ENCODE assay signal across 24 mouse cellular contexts in genomic region chr11:113505551-113506160, GRCm38 (mm10).
A peak's percentile ranks its signal among the peaks of the same experiment; 100 is the strongest.
DNase-seq lines count a peak whose midpoint lies in the region; ATAC-seq and TF ChIP-seq lines count a peak whose summit lies in the region.
"Had no signal": no experiment of that assay in that cellular context is flagged by ENCODE, and none has a peak within 500 bp of the region (broad histone marks: within the 10 kb centered on the region; RNA-seq: fewer than 3 reads in every experiment).

No protein-coding gene starts in this region.

- H3K27me3 ChIP-seq in liver, postnatal 0 days (ENCODE audit: insufficient read depth, low read length): no peaks in the 10 kb centered on the region
- H3K27me3 ChIP-seq in intestine, postnatal 0 days (replicated peaks; ENCODE audit: control insufficient read depth, insufficient read depth, low read length): no peaks in the 10 kb centered on the region
- H3K27me3 ChIP-seq in lung, postnatal 0 days (replicated peaks; ENCODE audit: insufficient read depth, low read length): no peaks in the 10 kb centered on the region
- no peaks in the 10 kb centered on the region for H3K27me3 ChIP-seq in stomach, embryonic 15.5 days (replicated peaks)
- H3K27me3 ChIP-seq: embryonic facial prominence, embryonic 15.5 days; heart, embryonic 15.5 days; lung, embryonic 15.5 days; midbrain, embryonic 12.5 days; neural tube, embryonic 12.5 days; Patski had no signal

- intact Hi-C loops in left cerebral cortex, postnatal 4 days (cut with DNase I): no loop called here

- no peaks in the 10 kb centered on the region for H3K4me1 ChIP-seq in liver, postnatal 0 days (ENCODE audit: insufficient read depth)
- H3K4me1 ChIP-seq in intestine, postnatal 0 days (replicated peaks; ENCODE audit: control insufficient read depth, insufficient read depth, low read length): no peaks in the 10 kb centered on the region; the same call in none of the 2 replicates
- no peaks in the 10 kb centered on the region for H3K4me1 ChIP-seq in lung, postnatal 0 days (ENCODE audit: insufficient read depth, low read depth, low read length)
- H3K4me1 ChIP-seq in stomach, embryonic 15.5 days: 0 out of 2 replicates have a peak, but pooled peaks cover 2% of the 10 kb centered on the region
- H3K4me1 ChIP-seq: embryonic facial prominence, embryonic 15.5 days; lung, embryonic 15.5 days had no signal

- 68% methylated on average over 12 of the region's 12 CpGs for WGBS in liver, postnatal 0 days (ENCODE audit: insufficient replicate concordance)
- 43% methylated on average over 12 of the region's 12 CpGs for WGBS in intestine, postnatal 0 days
- WGBS in lung, postnatal 0 days: 61% methylated on average over 12 of the region's 12 CpGs
- 75% methylated on average over 12 of the region's 12 CpGs for WGBS in stomach, embryonic 15.5 days

- H3K4me2 ChIP-seq in liver, postnatal 0 days (ENCODE audit: low read depth, low read length): no peak overlapping the region
- H3K4me2 ChIP-seq in intestine, postnatal 0 days (replicated peaks; ENCODE audit: low read depth): no peak overlapping the region
- H3K4me2 ChIP-seq in lung, postnatal 0 days (replicated peaks; ENCODE audit: low read depth, low read length): no peak overlapping the region
- no peak overlapping the region for H3K4me2 ChIP-seq in stomach, embryonic 15.5 days
- H3K4me2 ChIP-seq: embryonic facial prominence, embryonic 15.5 days; heart, embryonic 15.5 days; lung, embryonic 15.5 days; midbrain, embryonic 12.5 days; neural tube, embryonic 12.5 days had no signal

- peak; percentile 72 for DNase-seq in liver
- no peak for DNase-seq in liver, postnatal 0 days
- DNase-seq in lung, postnatal 0 days (ENCODE audit: low spot score): peak; percentile 68
- DNase-seq in cerebellum, postnatal 4 days (ENCODE audit: low spot score in 2 of 2): no peak
- DNase-seq in left cerebral cortex, postnatal 4 days: no peak
- no peak for DNase-seq in heart, adult 18-20 months
- DNase-seq: adrenal gland, postnatal 14 days; cerebellum, adult 11-12 months; cerebellum, postnatal 25 days; gastrocnemius, postnatal 14 days; kidney, adult 9 months; kidney, postnatal 36 days; right cerebral cortex, adult 18-20 months; spleen, adult 18-20 months; thymus, adult 2 months had no signal

- no peak for TF ChIP-seq CTCF in liver, postnatal 0 days (IDR thresholded peaks at IDR 0.05; ENCODE audit: low read depth)
- no peak; the same call in 1 of the 2 replicates for TF ChIP-seq CTCF in intestine, postnatal 0 days (IDR thresholded peaks at IDR 0.05; ENCODE audit: low read depth)
- TF ChIP-seq CTCF in lung, postnatal 0 days (IDR thresholded peaks at IDR 0.05): no peak

- no peak overlapping the region for H3K9ac ChIP-seq in liver, postnatal 0 days (replicated peaks)
- no peak overlapping the region for H3K9ac ChIP-seq in intestine, postnatal 0 days (ENCODE audit: low read depth, low read length)
- H3K9ac ChIP-seq in lung, postnatal 0 days (replicated peaks; ENCODE audit: low read depth): no peak overlapping the region
- H3K9ac ChIP-seq in stomach, embryonic 15.5 days: no peak overlapping the region
- H3K9ac ChIP-seq: embryonic facial prominence, embryonic 15.5 days; heart, embryonic 15.5 days; lung, embryonic 15.5 days; midbrain, embryonic 12.5 days; neural tube, embryonic 12.5 days had no signal

- no peak overlapping the region for H3K4me3 ChIP-seq in liver, postnatal 0 days (ENCODE audit: low read depth, low read length)
- no peak overlapping the region for H3K4me3 ChIP-seq in intestine, postnatal 0 days (ENCODE audit: low read depth, low read length)
- no peak overlapping the region for H3K4me3 ChIP-seq in lung, postnatal 0 days (ENCODE audit: low read depth, low read length)
- H3K4me3 ChIP-seq in stomach, embryonic 15.5 days (replicated peaks): no peak overlapping the region
- H3K4me3 ChIP-seq: embryonic facial prominence, embryonic 15.5 days; heart, embryonic 15.5 days; left cerebral cortex, adult 2 months; lung, embryonic 15.5 days; midbrain, embryonic 12.5 days; neural tube, embryonic 12.5 days had no signal

- H3K9me3 ChIP-seq in liver, postnatal 0 days (ENCODE audit: low read length): no peaks in the 10 kb centered on the region
- H3K9me3 ChIP-seq in intestine, postnatal 0 days (ENCODE audit: control insufficient read depth): no peaks in the 10 kb centered on the region
- no peaks in the 10 kb centered on the region for H3K9me3 ChIP-seq in lung, postnatal 0 days (ENCODE audit: low read length)
- no peaks in the 10 kb centered on the region for H3K9me3 ChIP-seq in stomach, embryonic 15.5 days
- H3K9me3 ChIP-seq: embryonic facial prominence, embryonic 15.5 days; heart, embryonic 15.5 days; lung, embryonic 15.5 days; midbrain, embryonic 12.5 days; neural tube, embryonic 12.5 days had no signal

- H3K36me3 ChIP-seq in liver, postnatal 0 days (replicated peaks; ENCODE audit: insufficient read depth, low read length): no peaks in the 10 kb centered on the region
- no peaks in the 10 kb centered on the region for H3K36me3 ChIP-seq in intestine, postnatal 0 days (ENCODE audit: control insufficient read depth, insufficient read depth)
- no peaks in the 10 kb centered on the region for H3K36me3 ChIP-seq in lung, postnatal 0 days (ENCODE audit: insufficient read depth, low read length)
- H3K36me3 ChIP-seq in stomach, embryonic 15.5 days: no peaks in the 10 kb centered on the region
- H3K36me3 ChIP-seq: embryonic facial prominence, embryonic 15.5 days; heart, embryonic 15.5 days; lung, embryonic 15.5 days; midbrain, embryonic 12.5 days; neural tube, embryonic 12.5 days had no signal

- no peak overlapping the region for H3K27ac ChIP-seq in liver, postnatal 0 days (ENCODE audit: low read depth)
- H3K27ac ChIP-seq in intestine, postnatal 0 days (ENCODE audit: low read depth, low read length): peak overlapping the region; percentile 2; the same call in 1 of the 2 replicates
- H3K27ac ChIP-seq in lung, postnatal 0 days (ENCODE audit: low read length): no peak overlapping the region
- 0 out of 2 replicates have a peak overlapping the region, but pooled peaks have one; percentile 36 for H3K27ac ChIP-seq in stomach, embryonic 15.5 days
- H3K27ac ChIP-seq: embryonic facial prominence, embryonic 15.5 days; heart, embryonic 15.5 days; left cerebral cortex, adult 2 months; lung, embryonic 15.5 days; midbrain, embryonic 12.5 days; neural tube, embryonic 12.5 days had no signal

- no peak for TF ChIP-seq EP300 in liver, postnatal 0 days (IDR thresholded peaks at IDR 0.05; ENCODE audit: low read depth)
- TF ChIP-seq EP300 in lung, postnatal 0 days (IDR thresholded peaks at IDR 0.05): no peak

- ATAC-seq in liver, postnatal 0 days: no peak
- no peak for ATAC-seq in intestine, postnatal 0 days
- ATAC-seq in lung, postnatal 0 days: peak; percentile 81
- ATAC-seq in stomach, embryonic 15.5 days (ENCODE audit: insufficient read depth, low FRiP score, low read depth): peak; percentile 61
- ATAC-seq: Patski had no signal

Comparison
In these comparisons a context has a peak if more than half of its experiments do, and no peak if none do; other contexts are left out.
1. DNase-seq: peak in liver (single experiment) and lung, postnatal 0 days (single experiment); none in liver, postnatal 0 days (single experiment), cerebellum, postnatal 4 days (0 of 2), left cerebral cortex, postnatal 4 days (single experiment) and heart, adult 18-20 months (0 of 2).
2. ATAC-seq: peak in lung, postnatal 0 days (single experiment) and stomach, embryonic 15.5 days (single experiment); none in liver, postnatal 0 days (single experiment) and intestine, postnatal 0 days (single experiment).
3. H3K27ac ChIP-seq: peak in intestine, postnatal 0 days (single experiment) and stomach, embryonic 15.5 days (single experiment); none in liver, postnatal 0 days (single experiment) and lung, postnatal 0 days (single experiment).